Mouse (Mus musculus): ENCODE measurements around the gene Etv1.
"Not testable (repeated sequence)": the region's sequence is repeated elsewhere in the genome, so short reads cannot be mapped to it uniquely, and the experiment has no call there.

Etv1 gene

GRCm38 (mm10) chr12:38818320-38818719 is 39.1 kb downstream of the Etv1 start:
- CTCF ChIA-PET: no interaction called here

GRCm38 (mm10) chr12:38820642-38821041 is 41.5 kb downstream of the Etv1 start:
- CTCF ChIA-PET: no interaction called here

- CTCF ChIA-PET: no interaction called here
These were observed 45.2 kb downstream of the Etv1 start for GRCm38 (mm10) chr12:38824405-38824804.

- CTCF ChIA-PET: no interaction called here
These were observed 53.8 kb downstream of the Etv1 start for GRCm38 (mm10) chr12:38832981-38833380.

GRCm38 (mm10) chr12:38834581-38834980 is 55.4 kb downstream of the Etv1 start:
- CTCF ChIA-PET: no interaction called here

GRCm38 (mm10) chr12:38834986-38835385 is 55.8 kb downstream of the Etv1 start:
- CTCF ChIA-PET: not testable (repeated sequence)

- CTCF ChIA-PET: no interaction called here
These were observed 64.7 kb downstream of the Etv1 start for GRCm38 (mm10) chr12:38843801-38844295.

- CTCF ChIA-PET: no interaction called here
These were observed 68.5 kb downstream of the Etv1 start for GRCm38 (mm10) chr12:38847500-38848261.

GRCm38 (mm10) chr12:38849994-38850393 is 70.8 kb downstream of the Etv1 start:
- CTCF ChIA-PET: interaction anchor here (0.6 kb wide), 1 partner anchor 10 kb away, joined by 5 read pairs; no protein-coding TSS in a partner anchor

GRCm38 (mm10) chr12:38854274-38854673 is 75.1 kb downstream of the Etv1 start:
- CTCF ChIA-PET: no interaction called here

GRCm38 (mm10) chr12:38854751-38855150 is 75.6 kb downstream of the Etv1 start:
- CTCF ChIA-PET: no interaction called here

GRCm38 (mm10) chr12:38859675-38860074 is 80.5 kb downstream of the Etv1 start:
- CTCF ChIA-PET: no interaction called here

- CTCF ChIA-PET: interaction anchor here (0.7 kb wide), 1 partner anchor 10 kb away, joined by 5 read pairs; no protein-coding TSS in a partner anchor
These were observed 81.3 kb downstream of the Etv1 start for GRCm38 (mm10) chr12:38860168-38861115.

GRCm38 (mm10) chr12:38863395-38863794 is 84.2 kb downstream of the Etv1 start:
- CTCF ChIA-PET: no interaction called here

- CTCF ChIA-PET: no interaction called here
These were observed 85.0 kb downstream of the Etv1 start for GRCm38 (mm10) chr12:38863982-38864828.

GRCm38 (mm10) chr12:38874470-38874995 is 95.4 kb downstream of the Etv1 start:
- CTCF ChIA-PET: no interaction called here

GRCm38 (mm10) chr12:38904516-38904915 is 125.3 kb downstream of the Etv1 start:
- CTCF ChIA-PET: no interaction called here

GRCm38 (mm10) chr12:38906314-38906713 is 127.1 kb downstream of the Etv1 start:
- CTCF ChIA-PET: no interaction called here

- CTCF ChIA-PET: no interaction called here
These were observed 127.6 kb downstream of the Etv1 start for GRCm38 (mm10) chr12:38906812-38907211.

GRCm38 (mm10) chr12:38908947-38909346 is 129.8 kb downstream of the Etv1 start:
- CTCF ChIA-PET: no interaction called here
